Mouse (Mus musculus): ENCODE data around the gene Elmod3.
"Not testable (repeated sequence)": the region's sequence is repeated elsewhere in the genome, so short reads cannot be mapped to it uniquely, and the experiment has no call there.

Gene Elmod3

DNA sequence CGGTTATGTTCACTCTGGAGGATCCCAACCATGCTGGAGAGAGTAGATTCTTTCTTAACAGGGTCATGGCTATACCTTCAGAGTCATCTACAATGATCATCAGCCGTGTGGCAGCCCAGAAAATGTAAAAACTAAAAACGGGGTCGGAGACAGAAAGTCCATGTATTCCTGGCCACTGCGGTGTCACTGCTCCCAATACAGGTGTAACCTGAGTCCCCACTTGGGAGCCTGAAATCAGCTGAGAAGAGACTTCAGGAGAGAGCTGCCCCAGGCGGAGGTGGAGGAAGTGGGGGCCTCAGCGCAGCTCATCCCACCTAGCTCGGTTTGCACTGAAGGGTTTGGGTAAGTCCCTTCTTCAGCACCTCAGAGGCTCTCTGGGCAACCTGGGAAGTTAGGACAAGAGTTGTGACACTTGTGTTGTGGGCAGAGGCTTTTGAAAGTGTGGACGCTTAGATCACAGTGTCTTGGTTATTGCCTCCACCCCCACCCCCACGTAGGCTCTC, 60.2 kb downstream of the Elmod3 start:
- DNase-seq (ENCODE audit: extremely low read depth, low read depth, low spot score): no peak

DNA sequence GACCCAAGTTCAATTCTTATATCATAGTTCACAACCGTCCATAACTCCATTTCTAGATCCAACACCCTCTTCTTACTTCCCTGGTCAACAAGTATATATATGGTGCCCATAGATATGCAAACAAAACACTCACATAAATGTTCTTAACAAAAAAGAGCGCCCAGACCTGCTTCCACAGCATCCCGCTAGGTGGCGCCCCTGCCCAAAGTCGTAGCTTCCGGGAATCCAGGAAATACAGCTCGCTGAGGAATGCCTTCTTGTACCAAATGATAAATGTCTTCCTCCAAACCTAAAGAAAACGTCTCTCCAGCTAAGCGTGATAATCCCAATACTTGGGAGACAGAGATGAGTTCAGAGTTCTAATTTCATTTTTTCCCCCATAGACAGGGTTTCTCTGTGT, 63.0 kb downstream of the Elmod3 start:
- DNase-seq (ENCODE audit: extremely low read depth, low read depth, low spot score): no peak

DNA sequence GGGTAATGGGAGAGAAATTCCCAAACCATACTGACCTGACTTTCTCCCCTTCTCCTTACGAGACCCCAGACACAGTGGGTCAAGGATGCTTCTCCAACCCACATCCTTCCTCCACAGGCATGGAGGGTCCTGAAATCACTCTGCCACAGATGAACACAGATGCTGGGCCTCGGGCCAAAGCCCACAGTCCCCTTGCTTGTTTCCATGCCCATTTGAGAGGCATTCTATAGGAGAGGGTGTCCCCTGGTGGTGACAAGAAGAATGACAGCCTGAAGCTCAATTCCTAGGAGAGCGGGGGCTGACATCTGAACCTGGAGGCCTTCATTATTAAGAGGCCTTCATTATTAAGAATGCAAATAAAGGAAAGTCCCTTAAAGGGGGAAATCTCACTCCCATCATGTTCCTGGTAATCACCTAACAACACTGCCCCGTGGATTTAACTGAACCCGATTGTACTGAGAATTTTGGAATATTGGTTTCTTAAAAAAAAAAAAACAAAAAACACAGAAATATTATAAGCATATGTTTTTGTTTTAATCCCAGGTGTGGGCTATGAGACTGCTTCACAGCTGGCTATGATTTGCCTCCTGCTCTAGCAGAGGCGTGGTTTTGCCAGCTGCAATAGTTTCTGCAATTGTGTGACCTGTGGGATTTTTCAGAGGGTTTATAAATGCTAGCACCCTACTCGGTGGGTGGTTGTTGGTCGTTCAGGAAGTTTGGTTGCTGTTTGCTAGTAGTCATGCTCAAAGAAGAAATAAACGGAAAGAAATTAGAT, 64.0 kb downstream of the Elmod3 start:
- DNase-seq (ENCODE audit: extremely low read depth, low read depth, low spot score): no peak

DNA sequence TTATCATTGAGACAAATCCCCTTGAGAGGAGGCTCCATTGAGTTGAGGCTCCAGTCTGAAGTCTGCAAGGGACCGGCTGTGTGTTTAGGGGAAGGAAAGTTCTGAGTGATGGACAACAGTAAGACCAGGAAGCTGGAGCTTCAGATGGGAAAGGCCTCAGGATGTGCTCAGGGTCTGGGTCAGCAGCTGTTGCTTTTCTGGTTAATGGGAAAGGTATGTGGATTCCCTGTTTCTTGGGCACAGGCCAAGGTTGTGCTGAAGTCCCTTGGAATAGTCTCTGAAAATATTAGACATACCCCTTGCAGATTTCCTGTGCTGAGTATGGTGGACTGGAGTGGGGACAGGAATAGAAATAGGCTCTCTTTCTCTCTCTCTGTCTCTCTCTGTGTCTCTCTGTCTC, 64.7 kb downstream of the Elmod3 start:
- not testable (repeated sequence) for DNase-seq (ENCODE audit: extremely low read depth, low read depth, low spot score)

- no peak for DNase-seq (ENCODE audit: extremely low read depth, low read depth, low spot score)
These were observed 65.6 kb downstream of the Elmod3 start for GRCm38 (mm10) chr6:72532580-72532979.

DNA sequence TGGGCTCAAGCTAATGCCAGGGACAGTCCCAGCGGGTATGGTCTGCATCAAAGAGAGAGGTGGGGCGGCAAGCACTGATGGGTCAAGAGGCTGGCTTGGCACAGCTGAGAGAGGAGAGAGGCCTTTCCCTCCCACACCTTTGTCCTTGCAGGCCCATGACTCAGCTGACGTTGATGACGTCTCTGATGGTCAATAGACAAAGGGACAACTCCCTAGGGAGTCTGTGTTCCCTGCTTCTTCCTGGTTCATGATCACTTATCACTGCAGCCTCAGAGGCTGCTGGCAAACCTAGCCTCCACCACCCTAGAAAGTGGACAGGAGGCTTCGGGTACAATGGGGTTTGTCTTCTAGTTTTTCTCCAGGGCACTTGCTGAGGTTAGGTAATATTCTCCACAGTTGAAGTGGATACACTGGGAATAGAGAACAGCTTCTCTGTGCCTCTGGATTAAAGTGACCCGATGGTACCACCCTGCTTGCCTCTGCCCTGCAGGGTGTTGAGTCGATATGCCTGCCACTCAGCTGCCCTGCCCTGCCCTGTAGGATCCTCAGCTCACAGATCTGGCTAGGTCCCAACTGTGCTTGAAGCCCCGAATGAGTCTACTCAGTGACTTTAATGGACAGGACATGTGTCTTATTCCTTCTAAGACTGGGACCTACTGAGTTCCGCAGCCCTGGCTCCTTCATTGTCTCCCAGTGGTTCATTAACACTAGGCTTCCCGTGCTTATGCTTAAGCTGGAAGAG, 69.6 kb downstream of the Elmod3 start:
- no peak for DNase-seq (ENCODE audit: extremely low read depth, low read depth, low spot score)

GRCm38 (mm10) chr6:72527070-72527469, 71.1 kb downstream of the Elmod3 start:
- DNase-seq (ENCODE audit: extremely low read depth, low read depth, low spot score): no peak

- DNase-seq (ENCODE audit: extremely low read depth, low read depth, low spot score): no peak
These were observed 74.1 kb downstream of the Elmod3 start for GRCm38 (mm10) chr6:72524160-72524559.

DNA sequence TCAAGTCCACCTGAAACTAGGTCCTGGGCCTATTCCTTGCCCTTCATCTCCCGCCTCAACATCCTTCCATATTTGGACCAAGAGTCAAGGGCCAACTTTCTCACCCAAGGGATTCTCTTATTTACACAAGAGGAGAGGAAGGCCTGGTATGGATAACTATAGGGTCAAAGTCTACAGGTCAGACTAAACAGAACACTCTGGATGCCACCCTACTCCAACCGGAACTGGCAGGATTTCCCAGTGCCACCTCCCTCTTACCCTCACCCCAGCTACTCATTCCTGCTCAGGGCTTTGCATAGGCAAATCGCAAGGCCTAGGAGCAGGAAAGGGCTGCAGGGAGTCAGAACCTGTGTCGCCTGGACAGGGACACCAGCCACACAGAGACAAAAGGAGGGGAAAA, 75.0 kb downstream of the Elmod3 start:
- no peak for DNase-seq (ENCODE audit: extremely low read depth, low read depth, low spot score)

DNA sequence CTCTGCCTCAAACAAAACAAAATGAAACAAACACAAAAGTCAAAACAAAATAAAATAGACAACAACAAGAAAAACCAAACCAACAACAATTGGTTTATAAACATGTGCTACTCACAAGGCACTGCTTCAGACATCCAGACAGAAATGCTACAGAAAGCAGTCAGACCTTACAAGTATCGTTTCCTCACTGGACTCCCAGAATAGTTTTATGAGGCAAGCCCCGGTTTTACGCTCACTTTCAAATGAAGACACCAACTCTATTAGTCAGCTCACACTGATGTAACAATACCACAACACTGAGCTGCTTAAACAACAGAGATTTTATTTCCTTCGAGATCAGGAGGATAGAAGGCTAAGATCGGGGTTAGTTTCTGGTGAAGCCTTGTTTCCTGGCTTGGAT, 75.9 kb downstream of the Elmod3 start:
- no peak for DNase-seq (ENCODE audit: extremely low read depth, low read depth, low spot score)

GRCm38 (mm10) chr6:72521607-72522006, 76.6 kb downstream of the Elmod3 start, which contains the start of gene Sh2d6:
Gene Sh2d6 (minus strand): TSS chr6:72521707.
- no peak for DNase-seq (ENCODE audit: extremely low read depth, low read depth, low spot score)

DNA sequence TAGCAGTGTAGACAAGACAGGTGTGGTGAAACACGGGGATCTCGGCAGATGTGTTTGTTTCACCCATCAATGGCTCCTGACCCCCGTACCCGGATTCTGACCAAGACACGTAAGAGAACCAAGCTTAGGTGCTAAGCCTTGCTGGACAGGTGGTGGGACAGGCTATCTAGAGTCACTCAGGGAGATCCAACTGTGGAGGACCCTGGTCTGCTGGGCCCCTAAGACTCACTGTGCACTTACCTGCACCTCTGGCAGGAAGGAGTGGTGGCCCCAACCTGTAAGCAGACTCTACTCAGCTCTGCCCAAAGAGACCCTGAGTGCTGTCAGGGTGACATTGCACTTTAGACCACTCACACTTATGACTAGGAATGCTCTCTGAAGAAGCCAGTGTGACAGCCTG, 77.3 kb downstream of the Elmod3 start:
- DNase-seq (ENCODE audit: extremely low read depth, low read depth, low spot score): no peak

DNA sequence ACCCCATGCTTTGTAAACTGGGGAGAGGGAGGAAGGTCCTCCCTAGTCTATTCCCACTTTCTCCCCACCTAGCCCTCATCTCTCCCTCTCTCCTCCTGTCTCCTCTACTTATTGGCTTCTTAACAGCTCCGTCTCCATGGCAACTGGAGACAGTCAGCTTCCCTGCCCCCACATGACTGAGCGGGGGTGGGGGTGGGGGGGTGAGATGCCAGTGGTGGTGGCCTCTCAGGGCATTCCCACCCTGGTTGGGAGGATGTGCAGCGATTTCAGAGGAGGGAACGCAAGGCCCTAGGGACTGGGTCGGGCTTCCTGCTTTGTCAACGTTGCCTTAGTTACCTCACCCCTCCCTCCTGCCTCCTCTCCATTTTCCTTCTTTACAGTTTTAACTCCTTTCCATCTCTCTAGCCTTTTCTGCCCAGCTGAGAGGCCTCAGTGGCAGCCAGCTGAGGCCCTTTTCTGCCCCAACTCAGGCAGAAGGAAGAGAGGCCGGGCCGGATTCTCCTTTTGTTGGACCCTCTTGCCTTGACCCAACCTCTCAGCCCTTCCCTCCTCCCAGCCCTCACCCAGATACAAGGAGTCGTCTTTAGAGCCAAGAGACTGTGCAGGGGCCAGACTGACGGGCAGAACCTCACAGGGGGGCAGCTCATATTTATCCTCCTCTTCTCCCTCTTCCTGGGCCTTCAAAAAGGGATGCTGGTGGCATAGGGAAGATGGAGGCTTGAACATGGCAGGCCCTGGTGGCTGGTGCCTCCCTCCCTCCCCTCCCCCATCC, 78.1 kb downstream of the Elmod3 start:
- DNase-seq (ENCODE audit: extremely low read depth, low read depth, low spot score): no peak

DNA sequence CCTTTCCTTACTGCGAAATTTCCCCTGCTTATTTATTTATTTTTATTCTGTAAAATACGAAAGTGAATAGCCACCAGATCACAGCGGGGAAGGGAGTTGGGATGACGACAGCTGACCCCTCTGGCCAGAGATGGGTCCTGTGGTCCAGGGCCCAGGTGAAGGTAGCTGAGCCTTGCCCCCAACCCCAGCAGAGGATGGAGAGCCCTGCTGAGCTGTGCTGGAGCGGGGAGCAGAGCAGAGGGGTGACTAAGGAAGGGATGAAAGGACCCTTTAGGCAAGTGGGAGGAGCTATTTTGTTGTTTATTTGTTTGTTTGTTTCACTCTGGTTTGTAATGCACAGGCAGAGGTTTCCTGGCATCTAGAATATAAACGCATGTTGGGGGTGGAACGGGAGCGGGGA, 78.9 kb downstream of the Elmod3 start:
- no peak for DNase-seq (ENCODE audit: extremely low read depth, low read depth, low spot score)

DNA sequence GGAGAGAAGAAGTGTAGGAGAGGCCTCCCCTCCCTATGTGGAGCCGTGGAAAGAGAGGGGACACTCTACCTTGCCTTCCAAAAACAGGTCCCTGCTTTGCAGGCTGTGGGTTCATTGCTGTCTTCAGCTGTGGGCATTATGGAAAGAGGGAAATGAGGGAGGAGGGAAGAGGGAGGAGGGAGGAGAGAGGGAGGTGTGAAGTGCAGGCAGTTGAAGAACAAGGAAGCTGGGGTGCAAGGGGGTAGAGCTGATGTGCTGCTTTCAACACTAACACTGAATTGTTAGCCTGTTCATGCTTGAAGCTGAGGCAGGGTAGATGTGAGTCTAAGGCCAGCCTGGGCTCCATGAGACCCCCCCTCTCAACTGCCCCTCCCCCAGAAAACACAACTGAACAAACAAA, 79.4 kb downstream of the Elmod3 start:
- no peak for DNase-seq (ENCODE audit: extremely low read depth, low read depth, low spot score)
